Mouse (Mus musculus): ENCODE results near the gene Orm3.

- TF ChIP-seq CTCF (IDR thresholded peaks at IDR 0.05; ENCODE audit: low read depth) (no peak), EP300 (optimal IDR thresholded peaks at IDR 0.05) (no peak)
These were observed 47.6 kb upstream of the Orm3 start for GRCm38 (mm10) chr4:63308316-63308715.

All from stomach, postnatal 0 days (tissue).